ENCODE assay signal across 13 mouse cellular contexts in genomic region chr8:3416846-3417245, GRCm38 (mm10). TPM values are rescaled to one million over a fixed set of nuclear protein-coding genes. Genes with fewer than 3 reads are reported as not detected.
DNase-seq lines count a peak whose midpoint lies in the region; ATAC-seq and TF ChIP-seq lines count a peak whose summit lies in the region.
"Had no signal": no experiment of that assay in that cellular context is flagged by ENCODE, and none has a peak within 500 bp of the region (broad histone marks: within the 10 kb centered on the region; RNA-seq: fewer than 3 reads in every experiment).

No protein-coding gene starts in this region.

- H3K4me3 ChIP-seq in hindbrain, embryonic 15.5 days = no peak overlapping the region
- H3K4me3 ChIP-seq in hindbrain, embryonic 14.5 days (replicated peaks; ENCODE audit: low read length) = no peak overlapping the region
- H3K4me3 ChIP-seq in E14TG2a.4 (replicated peaks; ENCODE audit: low read length) = peak overlapping the region; percentile 60
- H3K4me3 ChIP-seq: embryonic facial prominence, embryonic 13.5 days had no signal

- H3K9ac ChIP-seq in hindbrain, embryonic 15.5 days = no peak overlapping the region
- no peak overlapping the region for H3K9ac ChIP-seq in hindbrain, embryonic 14.5 days
- H3K9ac ChIP-seq: embryonic facial prominence, embryonic 13.5 days had no signal

- H3K27ac ChIP-seq in hindbrain, embryonic 15.5 days (replicated peaks) = no peak overlapping the region
- H3K27ac ChIP-seq in hindbrain, embryonic 14.5 days = no peak overlapping the region
- H3K27ac ChIP-seq: embryonic facial prominence, embryonic 13.5 days had no signal

- no peak for TF ChIP-seq CTCF in E14TG2a.4 (conservative IDR thresholded peaks at IDR 0.05; ENCODE audit: low read length)

- H3K4me2 ChIP-seq in hindbrain, embryonic 15.5 days = no peak overlapping the region
- H3K4me2 ChIP-seq in hindbrain, embryonic 14.5 days (replicated peaks) = no peak overlapping the region
- H3K4me2 ChIP-seq: embryonic facial prominence, embryonic 13.5 days had no signal

- intact Hi-C loops in heart, postnatal 10 days (cut with DNase I) = no loop called here

- no peaks in the 10 kb centered on the region for H3K27me3 ChIP-seq in hindbrain, embryonic 15.5 days
- H3K27me3 ChIP-seq in hindbrain, embryonic 14.5 days (ENCODE audit: control insufficient read depth, insufficient read depth, low read length) = no peaks in the 10 kb centered on the region
- H3K27me3 ChIP-seq in E14TG2a.4 (ENCODE audit: insufficient read depth, low read length) = no peaks in the 10 kb centered on the region
- H3K27me3 ChIP-seq: embryonic facial prominence, embryonic 13.5 days had no signal

- H3K4me1 ChIP-seq in hindbrain, embryonic 15.5 days (replicated peaks) = peaks cover 17% of the 10 kb centered on the region
- peaks cover 17% of the 10 kb centered on the region for H3K4me1 ChIP-seq in hindbrain, embryonic 14.5 days (replicated peaks; ENCODE audit: control insufficient read depth, insufficient read depth, low read length)
- peaks cover 100% of the 10 kb centered on the region for H3K4me1 ChIP-seq in E14TG2a.4 (replicated peaks; ENCODE audit: low read depth, low read length)

- no peaks in the 10 kb centered on the region for H3K9me3 ChIP-seq in hindbrain, embryonic 15.5 days
- H3K9me3 ChIP-seq in hindbrain, embryonic 14.5 days (ENCODE audit: control insufficient read depth, low read length) = no peaks in the 10 kb centered on the region
- no peaks in the 10 kb centered on the region for H3K9me3 ChIP-seq in E14TG2a.4 (ENCODE audit: low read length)
- H3K9me3 ChIP-seq: embryonic facial prominence, embryonic 13.5 days had no signal

- DNase-seq in adrenal gland, postnatal 10 days = peak; percentile 29
- DNase-seq in adrenal gland, postnatal 25 days = no peak
- no peak for DNase-seq in hindbrain, embryonic 14.5 days (ENCODE audit: low spot score)
- DNase-seq in heart, postnatal 10 days = peak; percentile 25
- no peak for DNase-seq in ovary, adult 18-20 months (ENCODE audit: low spot score)
- DNase-seq in spleen, adult 18-20 months = no peak
- DNase-seq: lung, adult 18-20 months; thymus, postnatal 14 days had no signal

- no peaks in the 10 kb centered on the region for H3K36me3 ChIP-seq in hindbrain, embryonic 15.5 days
- no peaks in the 10 kb centered on the region for H3K36me3 ChIP-seq in hindbrain, embryonic 14.5 days (replicated peaks; ENCODE audit: control insufficient read depth, insufficient read depth)
- H3K36me3 ChIP-seq in E14TG2a.4 (ENCODE audit: insufficient read depth, low read length) = peaks cover 83% of the 10 kb centered on the region

- ATAC-seq in hindbrain, embryonic 15.5 days (ENCODE audit: low FRiP score, low read depth) = 0 out of 2 replicates have a peak, but pooled peaks have one; percentile 5
- no peak for ATAC-seq in hindbrain, embryonic 14.5 days (ENCODE audit: low FRiP score)

- 19% methylated on average over 4 of the region's 4 CpGs for WGBS in hindbrain, embryonic 15.5 days
- 23% methylated on average over 4 of the region's 4 CpGs for WGBS in hindbrain, embryonic 14.5 days

RNA-seq across cellular contexts. Expression of gene Arhgef18, which starts 24.0 kb away (rescaled TPM):
- 10 to 100 TPM; 27.4 to 36.5 TPM for total RNA-seq in adrenal gland, postnatal 10 days (2021)
- 30.6 and 53.5 TPM in 2 replicates for total RNA-seq in adrenal gland, postnatal 25 days (2021)
- 10.3 and 11.5 TPM in 2 replicates for polyA plus RNA-seq in hindbrain, embryonic 15.5 days (2015; fragmentation: Nextera tagmentation; extraction: Ambion mirVana)
- 12.6 TPM in 2 replicates for polyA plus RNA-seq in hindbrain, embryonic 14.5 days (2014; fragmentation: Nextera tagmentation; extraction: Ambion mirVana)
- total RNA-seq in heart, postnatal 10 days (2021) = 10 to 100 TPM; 19.6 to 22.7 TPM

RNA-seq across cellular contexts. Expression of gene Pex11g, which starts 50.6 kb away (rescaled TPM):
- 10 to 100 TPM; 13.3 to 16.1 TPM for total RNA-seq in adrenal gland, postnatal 10 days (2021)
- total RNA-seq in adrenal gland, postnatal 25 days (2021) = 11.2 and 12.4 TPM in 2 replicates
- polyA plus RNA-seq in hindbrain, embryonic 15.5 days (2015; fragmentation: Nextera tagmentation; extraction: Ambion mirVana) = 4.3 and 4.5 TPM in 2 replicates
- polyA plus RNA-seq in hindbrain, embryonic 14.5 days (2014; fragmentation: Nextera tagmentation; extraction: Ambion mirVana) = 2.3 and 3.2 TPM in 2 replicates
- total RNA-seq in heart, postnatal 10 days (2021) = 1 to 10 TPM; 4.4 to 5.5 TPM

RNA-seq across cellular contexts. Expression of gene Tex45, which starts 53.8 kb away (rescaled TPM):
- under 1 TPM in 1 of 2 experiments, not detected in 1; 0.27 TPM for total RNA-seq in adrenal gland, postnatal 10 days (2021)
- not detected in 2 replicates for total RNA-seq in adrenal gland, postnatal 25 days (2021)
- polyA plus RNA-seq in hindbrain, embryonic 15.5 days (2015; fragmentation: Nextera tagmentation; extraction: Ambion mirVana) = 0.30 and 0.39 TPM in 2 replicates
- 0.35 and 0.39 TPM in 2 replicates for polyA plus RNA-seq in hindbrain, embryonic 14.5 days (2014; fragmentation: Nextera tagmentation; extraction: Ambion mirVana)
- total RNA-seq in heart, postnatal 10 days (2021) = under 1 TPM in 1 of 2 experiments, not detected in 1; 0.17 TPM
- total RNA-seq: gastrocnemius, adult 18-20 months; megakaryocyte-erythroid progenitor cell, adult 5-6 weeks had no signal

Comparison
In these comparisons a context has a peak if more than half of its experiments do, and no peak if none do; other contexts are left out.
1. DNase-seq: peak in adrenal gland, postnatal 10 days (single experiment) and heart, postnatal 10 days (2 of 2); none in adrenal gland, postnatal 25 days (single experiment), hindbrain, embryonic 14.5 days (single experiment), ovary, adult 18-20 months (single experiment) and spleen, adult 18-20 months (0 of 2).